Mouse (Mus musculus): ENCODE data around the gene Fgf12.

GRCm38 (mm10) chr16:28562847-28563246, 190.0 kb downstream of the Fgf12 start:
- TF ChIP-seq CTCF (IDR thresholded peaks at IDR 0.05; ENCODE audit: low read depth) (no peak), EP300 (optimal IDR thresholded peaks at IDR 0.05) (no peak)
